In the genomic region with DNA sequence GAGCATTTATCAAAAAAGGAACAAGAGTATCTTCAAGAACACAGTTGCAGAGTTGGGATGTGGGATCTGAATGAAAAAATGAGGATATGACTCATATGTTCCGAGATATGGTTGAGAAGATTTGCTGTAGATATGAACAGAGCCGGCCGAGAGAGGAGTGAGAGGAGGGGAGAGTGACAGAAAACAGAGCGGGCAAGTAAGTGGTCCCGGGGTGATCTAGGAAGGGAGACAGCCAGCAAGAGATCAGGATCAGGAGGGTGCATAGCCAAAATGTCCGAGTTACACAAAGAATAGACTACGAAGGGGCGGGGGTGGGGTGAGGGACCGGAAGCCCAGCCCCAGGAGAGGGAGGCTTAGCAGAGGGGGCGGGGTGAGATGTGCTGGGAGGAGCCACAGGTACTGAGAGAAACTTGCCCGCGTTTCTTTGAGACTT, we compare ENCODE assay signal across 7 mouse cellular contexts.
DNase-seq lines count a peak whose midpoint lies in the region; ATAC-seq and TF ChIP-seq lines count a peak whose summit lies in the region.

No protein-coding gene starts in this region.

- H3K36me3 ChIP-seq in hindbrain, embryonic 14.5 days (replicated peaks; ENCODE audit: control insufficient read depth, insufficient read depth): no peaks in the 10 kb centered on the region
- H3K36me3 ChIP-seq in stomach, postnatal 0 days (ENCODE audit: control insufficient read depth, insufficient read depth, low read length): no peaks in the 10 kb centered on the region

- H3K4me1 ChIP-seq in hindbrain, embryonic 14.5 days (replicated peaks; ENCODE audit: control insufficient read depth, insufficient read depth, low read length): no peaks in the 10 kb centered on the region
- no peaks in the 10 kb centered on the region; the same call in 1 of the 2 replicates for H3K4me1 ChIP-seq in stomach, postnatal 0 days (replicated peaks; ENCODE audit: control insufficient read depth, insufficient read depth)

- H3K9me3 ChIP-seq in hindbrain, embryonic 14.5 days (ENCODE audit: control insufficient read depth, low read length): no peaks in the 10 kb centered on the region
- no peaks in the 10 kb centered on the region for H3K9me3 ChIP-seq in stomach, postnatal 0 days (ENCODE audit: control insufficient read depth, low read length)

- peak overlapping the region; percentile 28; the same call in 1 of the 2 replicates for H3K4me2 ChIP-seq in hindbrain, embryonic 14.5 days (replicated peaks)
- peak overlapping the region; percentile 42 for H3K4me2 ChIP-seq in stomach, postnatal 0 days (replicated peaks; ENCODE audit: low read depth)

- no peak for TF ChIP-seq CTCF in stomach, postnatal 0 days (IDR thresholded peaks at IDR 0.05; ENCODE audit: low read depth)

- no peak for TF ChIP-seq EP300 in stomach, postnatal 0 days (optimal IDR thresholded peaks at IDR 0.05)

- DNase-seq in 416B (ENCODE audit: low read depth): peak; percentile 98
- peak; percentile 79 for DNase-seq in CD4-positive helper T cell, adult 2 months (ENCODE audit: low read depth, low spot score)
- DNase-seq in embryo, embryonic 10 days (ENCODE audit: low spot score): peak; percentile 14
- no peak for DNase-seq in hindbrain, embryonic 14.5 days (ENCODE audit: low spot score)
- DNase-seq in lung, postnatal 10 days: peak; percentile 64
- peak; percentile 50 for DNase-seq in stomach, postnatal 0 days (ENCODE audit: low spot score)
- DNase-seq in cerebellum, adult 9-11 months: no peak

- no peak overlapping the region for H3K4me3 ChIP-seq in hindbrain, embryonic 14.5 days (replicated peaks; ENCODE audit: low read length)
- peak overlapping the region; percentile 22; the same call in 1 of the 2 replicates for H3K4me3 ChIP-seq in stomach, postnatal 0 days (ENCODE audit: low read depth, low read length)

- 44% methylated on average over 12 of the region's 12 CpGs for WGBS in hindbrain, embryonic 14.5 days
- 27% methylated on average over 12 of the region's 12 CpGs for WGBS in stomach, postnatal 0 days

- H3K27ac ChIP-seq in hindbrain, embryonic 14.5 days: no peak overlapping the region
- H3K27ac ChIP-seq in stomach, postnatal 0 days (replicated peaks): no peak overlapping the region

- H3K27me3 ChIP-seq in hindbrain, embryonic 14.5 days (ENCODE audit: control insufficient read depth, insufficient read depth, low read length): no peaks in the 10 kb centered on the region
- no peaks in the 10 kb centered on the region for H3K27me3 ChIP-seq in stomach, postnatal 0 days (ENCODE audit: control insufficient read depth, insufficient read depth, low read length)

- H3K9ac ChIP-seq in hindbrain, embryonic 14.5 days: no peak overlapping the region
- no peak overlapping the region; the same call in 1 of the 2 replicates for H3K9ac ChIP-seq in stomach, postnatal 0 days (ENCODE audit: low read length)

- no peak for ATAC-seq in hindbrain, embryonic 14.5 days (ENCODE audit: low FRiP score)
- ATAC-seq in stomach, postnatal 0 days (ENCODE audit: low FRiP score, low TSS enrichment): peak; percentile 65; the same call in 1 of the 2 replicates

Comparison
In these comparisons a context has a peak if more than half of its experiments do, and no peak if none do; other contexts are left out.
1. DNase-seq: peak in 416B (single experiment), CD4-positive helper T cell, adult 2 months (single experiment), embryo, embryonic 10 days (single experiment), lung, postnatal 10 days (single experiment) and stomach, postnatal 0 days (single experiment); none in hindbrain, embryonic 14.5 days (single experiment) and cerebellum, adult 9-11 months (single experiment).